Mouse (Mus musculus) intestine, postnatal 0 days (tissue): Measurements from ENCODE around the gene Psmc3ip. TPM values are rescaled to one million over a fixed set of nuclear protein-coding genes. Genes with fewer than 3 reads are reported as not detected.
"Not testable (repeated sequence)": the region's sequence is repeated elsewhere in the genome, so short reads cannot be mapped to it uniquely, and the experiment has no call there.

Source experiments
- ATAC-seq: fragments of 200-750 bp; cut with Nextera tagmentation; 2 replicates; pipeline ENCODE4 v1.8.0; 2017; ENCODE audit warnings: mild to moderate bottlenecking, moderate TSS enrichment, moderate library complexity
- H3K27ac ChIP-seq: fragments of 300-500 bp; sonication (generic); 2 replicates; pipeline ENCODE4 v1.5.1; 2014; ENCODE audit warnings: mild to moderate bottlenecking, low read depth, low read length, moderate library complexity
- H3K27me3 ChIP-seq: fragments of 300-500 bp; sonication (generic); replicated peaks from 2 replicates; pipeline ENCODE4 v1.6.1; 2014; ENCODE audit warnings: low read length, mixed read lengths; ENCODE audit not compliant: control insufficient read depth, insufficient read depth
- H3K36me3 ChIP-seq: fragments of 300-500 bp; sonication (generic); 2 replicates; pipeline ENCODE4 v1.6.1; 2014; ENCODE audit warnings: mild to moderate bottlenecking, moderate library complexity; ENCODE audit not compliant: control insufficient read depth, insufficient read depth
- H3K4me1 ChIP-seq: fragments of 300-500 bp; sonication (generic); replicated peaks from 2 replicates; pipeline ENCODE4 v1.6.1; 2014; ENCODE audit warnings: antibody characterized with exemption, low read length, mixed read lengths; ENCODE audit not compliant: control insufficient read depth, insufficient read depth
- H3K4me2 ChIP-seq: fragments of 300-500 bp; sonication (generic); replicated peaks from 2 replicates; pipeline ENCODE4 v1.6.1; 2014; ENCODE audit warnings: low read depth, mild to moderate bottlenecking, moderate library complexity
- H3K4me3 ChIP-seq: fragments of 300-500 bp; sonication (generic); 2 replicates; pipeline ENCODE4 v1.5.1; 2014; ENCODE audit warnings: low read depth, low read length
- H3K9ac ChIP-seq: fragments of 300-500 bp; sonication (generic); 2 replicates; pipeline ENCODE4 v1.6.1; 2014; ENCODE audit warnings: mild to moderate bottlenecking, low read depth, low read length
- H3K9me3 ChIP-seq: fragments of 300-500 bp; sonication (generic); 2 replicates; pipeline ENCODE4 v1.6.1; 2016; ENCODE audit warnings: mixed run types; ENCODE audit not compliant: control insufficient read depth
- CTCF ChIP-seq: sonication (generic); IDR thresholded peaks from 2 replicates; pipeline ENCODE4 v1.5.1; 2016; ENCODE audit warnings: low read depth, mild to moderate bottlenecking, control low read depth, antibody characterized with exemption, moderate library complexity
- WGBS: fragments of 180-500 bp; shearing (Covaris S2); extraction: QIAGEN DNeasy Blood & Tissue Kit; methylation state at CpG from one replicate; pipeline ENCODE4 v1.1.7; 2014; 5-methylcytosine and 5-hydroxymethylcytosine counted together
- polyA plus RNA-seq: library from polyadenylated mRNA; unstranded; fragments of >200 nt; fragmentation: Nextera tagmentation; extraction: Ambion mirVana; gene quantifications from 2 replicates; pipeline ENCODE4 v1.2.1, GENCODE M21; 2015

The Psmc3ip gene
- polyA plus RNA-seq, 1 experiment from 2014 or later = 9.1 TPM

- Histone ChIP-seq H3K4me1 (peaks cover 5% of the 10 kb centered on the region; the same call in 1 of the 2 replicates), H3K9ac (no peak overlapping the region), H3K27me3 (no peaks in the 10 kb centered on the region), H3K27ac (no peak overlapping the region), H3K4me2 (0 out of 2 replicates have a peak overlapping the region, but pooled peaks have one; percentile 21), H3K4me3 (no peak overlapping the region), H3K36me3 (peaks cover 15% of the 10 kb centered on the region), H3K9me3 (no peaks in the 10 kb centered on the region)
- TF ChIP-seq CTCF = no peak
- ATAC-seq = peak; percentile 57; the same call in 1 of the 2 replicates
- WGBS = 28% methylated on average over 18 of the region's 18 CpGs
Observed at GRCm38 (mm10) chr11:101130056-101130756, 35.0 kb upstream of the Psmc3ip start.

GRCm38 (mm10) chr11:101128996-101129577 lies 33.9 kb upstream of the Psmc3ip start:
- WGBS = 84% methylated on average over 11 of the region's 11 CpGs
- Histone ChIP-seq H3K9me3 (no peaks in the 10 kb centered on the region), H3K27ac (no peak overlapping the region), H3K36me3 (peaks cover 15% of the 10 kb centered on the region), H3K4me3 (no peak overlapping the region), H3K27me3 (no peaks in the 10 kb centered on the region), H3K9ac (no peak overlapping the region), H3K4me2 (no peak overlapping the region), H3K4me1 (peaks cover 5% of the 10 kb centered on the region; the same call in 1 of the 2 replicates)
- no peak for TF ChIP-seq CTCF
- no peak for ATAC-seq

- WGBS = 71% methylated on average over 1 of the region's 1 CpGs
- H3K27ac ChIP-seq = no peak overlapping the region
- no peaks in the 10 kb centered on the region for H3K9me3 ChIP-seq
- TF ChIP-seq CTCF = peak; percentile 44
- no peaks in the 10 kb centered on the region for H3K27me3 ChIP-seq
- H3K4me2 ChIP-seq = no peak overlapping the region
- ATAC-seq = no peak
- H3K4me1 ChIP-seq = peaks cover 5% of the 10 kb centered on the region; the same call in 1 of the 2 replicates
- no peak overlapping the region for H3K4me3 ChIP-seq
- peaks cover 27% of the 10 kb centered on the region for H3K36me3 ChIP-seq
- no peak overlapping the region for H3K9ac ChIP-seq
Observed at GRCm38 (mm10) chr11:101127075-101127474, 31.8 kb upstream of the Psmc3ip start.

- H3K36me3 ChIP-seq = peaks cover 27% of the 10 kb centered on the region
- not testable (repeated sequence) for H3K4me1 ChIP-seq, H3K27me3 ChIP-seq, H3K9me3 ChIP-seq, H3K4me2 ChIP-seq, ATAC-seq, H3K4me3 ChIP-seq, H3K9ac ChIP-seq, H3K27ac ChIP-seq
- 95% methylated on average over 7 of the region's 9 CpGs for WGBS
Observed at GRCm38 (mm10) chr11:101125008-101125407, 29.8 kb upstream of the Psmc3ip start.

- not testable (repeated sequence) for H3K4me2 ChIP-seq, H3K9ac ChIP-seq, H3K27ac ChIP-seq, H3K27me3 ChIP-seq, H3K4me1 ChIP-seq, ATAC-seq, H3K4me3 ChIP-seq, H3K9me3 ChIP-seq
- H3K36me3 ChIP-seq = peaks cover 27% of the 10 kb centered on the region
- WGBS = 94% methylated on average over 8 of the region's 8 CpGs
Observed at GRCm38 (mm10) chr11:101124494-101124893, 29.3 kb upstream of the Psmc3ip start.

GRCm38 (mm10) chr11:101120545-101121188 lies 25.4 kb upstream of the Psmc3ip start:
- Histone ChIP-seq H3K36me3 (peaks cover 16% of the 10 kb centered on the region; the same call in 1 of the 2 replicates), H3K4me3 (peak overlapping the region; percentile 87), H3K9ac (peak overlapping the region; percentile 52), H3K4me2 (peak overlapping the region; percentile 68), H3K4me1 (peaks cover 10% of the 10 kb centered on the region), H3K27me3 (no peaks in the 10 kb centered on the region), H3K27ac (peak overlapping the region; percentile 29; the same call in 1 of the 2 replicates), H3K9me3 (no peaks in the 10 kb centered on the region)
- TF ChIP-seq CTCF = no peak
- 19% methylated on average over 19 of the region's 19 CpGs for WGBS
- no peak for ATAC-seq
